Mouse (Mus musculus): ENCODE data around the gene Pts. TPM values are rescaled to one million over a fixed set of nuclear protein-coding genes. Genes with fewer than 3 reads are reported as not detected.
A peak's percentile ranks its signal among the peaks of the same experiment; 100 is the strongest.

The Pts gene
- 10 to 100 TPM; 36.0 to 39.8 TPM for total RNA-seq (2021)

- DNase-seq (ENCODE audit: extremely low spot score in 1 of 2, low spot score in 1 of 2), result peak; percentile 97 to 98
Measured at GRCm38 (mm10) chr9:50528293-50528892, at the start of gene Pts. Gene Pts, minus strand, starts transcription at chr9:50528724.

GRCm38 (mm10) chr9:50569599-50570525 is 41.3 kb upstream of the Pts start:
- DNase-seq (ENCODE audit: extremely low spot score in 1 of 2, low spot score in 1 of 2), result no peak

- no peak for DNase-seq (ENCODE audit: extremely low spot score in 1 of 2, low spot score in 1 of 2)
Measured at GRCm38 (mm10) chr9:50567881-50568280, 39.4 kb upstream of the Pts start.

GRCm38 (mm10) chr9:50567372-50567771 is 38.8 kb upstream of the Pts start:
- DNase-seq (ENCODE audit: extremely low spot score in 1 of 2, low spot score in 1 of 2), result no peak

- DNase-seq (ENCODE audit: extremely low spot score in 1 of 2, low spot score in 1 of 2), result no peak
Measured at GRCm38 (mm10) chr9:50565940-50566339, 37.4 kb upstream of the Pts start.

- DNase-seq (ENCODE audit: extremely low spot score in 1 of 2, low spot score in 1 of 2), result no peak
Measured at GRCm38 (mm10) chr9:50565173-50565572, 36.6 kb upstream of the Pts start.

- no peak for DNase-seq (ENCODE audit: extremely low spot score in 1 of 2, low spot score in 1 of 2)
Measured at GRCm38 (mm10) chr9:50561918-50562360, 33.4 kb upstream of the Pts start.

GRCm38 (mm10) chr9:50561145-50561917 is 32.8 kb upstream of the Pts start, which contains the start of gene Tex12:
Gene Tex12, minus strand, starts transcription at chr9:50561325.
- DNase-seq (ENCODE audit: extremely low spot score in 1 of 2, low spot score in 1 of 2), result no peak

- DNase-seq (ENCODE audit: extremely low spot score in 1 of 2, low spot score in 1 of 2), result no peak
Measured at GRCm38 (mm10) chr9:50555094-50555446, 26.5 kb upstream of the Pts start, which contains the start of gene Bco2. Gene Bco2, minus strand, starts transcription at chr9:50555181.

- DNase-seq (ENCODE audit: extremely low spot score in 1 of 2, low spot score in 1 of 2), result peak in 1 of 2 experiments; percentile 40
Measured at GRCm38 (mm10) chr9:50554241-50555093, 25.9 kb upstream of the Pts start, which contains the start of gene Il18. Gene Il18, plus strand, starts transcription at chr9:50554827.

GRCm38 (mm10) chr9:50553547-50553946 is 25.0 kb upstream of the Pts start:
- DNase-seq (ENCODE audit: extremely low spot score in 1 of 2, low spot score in 1 of 2), result no peak

- no peak for DNase-seq (ENCODE audit: extremely low spot score in 1 of 2, low spot score in 1 of 2)
Measured at GRCm38 (mm10) chr9:50552206-50552605, 23.7 kb upstream of the Pts start.

GRCm38 (mm10) chr9:50548936-50549335 is 20.4 kb upstream of the Pts start:
- no peak for DNase-seq (ENCODE audit: extremely low spot score in 1 of 2, low spot score in 1 of 2)

- DNase-seq (ENCODE audit: extremely low spot score in 1 of 2, low spot score in 1 of 2), result no peak
Measured at GRCm38 (mm10) chr9:50547859-50548478, 19.4 kb upstream of the Pts start.

GRCm38 (mm10) chr9:50542401-50542800 is 13.9 kb upstream of the Pts start:
- no peak for DNase-seq (ENCODE audit: extremely low spot score in 1 of 2, low spot score in 1 of 2)

GRCm38 (mm10) chr9:50540170-50540569 is 11.6 kb upstream of the Pts start:
- DNase-seq (ENCODE audit: extremely low spot score in 1 of 2, low spot score in 1 of 2), result no peak

- no peak for DNase-seq (ENCODE audit: extremely low spot score in 1 of 2, low spot score in 1 of 2)
Measured at GRCm38 (mm10) chr9:50537295-50537694, 8.8 kb upstream of the Pts start.

GRCm38 (mm10) chr9:50536603-50537135 is 8.1 kb upstream of the Pts start:
- DNase-seq (ENCODE audit: extremely low spot score in 1 of 2, low spot score in 1 of 2), result no peak

- DNase-seq (ENCODE audit: extremely low spot score in 1 of 2, low spot score in 1 of 2), result no peak
Measured at GRCm38 (mm10) chr9:50535930-50536329, 7.4 kb upstream of the Pts start.

Measured in layer of hippocampus, postnatal 25 days (tissue).